Mouse (Mus musculus) liver, embryonic 14.5 days (tissue): ENCODE measurements around the gene Gtf2h4.
A peak's percentile ranks its signal among the peaks of the same experiment; 100 is the strongest.

Source experiments
- CTCF ChIP-seq: IDR thresholded peaks from 2 replicates; pipeline ENCODE4 v1.5.1; 2016; ENCODE audit warnings: antibody characterized with exemption, low read depth, control low read depth
- EP300 ChIP-seq: IDR thresholded peaks from 2 replicates; pipeline ENCODE4 v1.6.1; 2016; ENCODE audit warnings: antibody characterized with exemption, low read depth

- 0 out of 2 replicates have a peak, but pooled peaks have one; percentile 25 for TF ChIP-seq CTCF
- TF ChIP-seq EP300, result no peak
Observed at GRCm38 (mm10) chr17:35667334-35668065, 6.0 kb downstream of the Gtf2h4 start, which contains the start of gene Vars2.
